Mouse (Mus musculus): ENCODE measurements around the gene Pax5.

GRCm38 (mm10) chr4:44668172-44668571 lies 42.1 kb downstream of the Pax5 start:
- TF ChIP-seq FLI1 (IDR thresholded peaks at IDR 0.05; ENCODE audit: low read length) (no peak), GATA1 (IDR thresholded peaks at IDR 0.05; ENCODE audit: borderline replicate concordance, low read length) (no peak)

Measured in megakaryocyte, embryonic 14.5 days (primary cell).